Mouse (Mus musculus) bone marrow macrophage, adult 2 months (primary cell): ENCODE measurements around the gene Dlk1.

ENCODE experiments used
- CTCF ChIP-seq: IDR thresholded peaks from 2 replicates; pipeline ENCODE4 v1.5.1; 2012; ENCODE audit warnings: low read depth, mild to moderate bottlenecking, low read length, moderate library complexity
- POLR2A ChIP-seq: IDR thresholded peaks from 2 replicates; pipeline ENCODE4 v1.6.1; 2012; ENCODE audit warnings: mild to moderate bottlenecking, low read depth, low read length, borderline replicate concordance

GRCm38 (mm10) chr12:109512151-109512907 is 59.7 kb downstream of the Dlk1 start:
- TF ChIP-seq POLR2A (no peak), CTCF (no peak)
